Mouse (Mus musculus) heart, postnatal 0 days (tissue): Measurements from ENCODE around the gene Hacd1.

ENCODE experiments used
- CTCF ChIP-seq: IDR thresholded peaks from 2 replicates; pipeline ENCODE4 v1.5.1; 2016; ENCODE audit warnings: antibody characterized with exemption, control low read depth, low read depth
- EP300 ChIP-seq: IDR thresholded peaks from 2 replicates; pipeline ENCODE4 v1.6.1; 2016; ENCODE audit warnings: antibody characterized with exemption, low read depth

DNA sequence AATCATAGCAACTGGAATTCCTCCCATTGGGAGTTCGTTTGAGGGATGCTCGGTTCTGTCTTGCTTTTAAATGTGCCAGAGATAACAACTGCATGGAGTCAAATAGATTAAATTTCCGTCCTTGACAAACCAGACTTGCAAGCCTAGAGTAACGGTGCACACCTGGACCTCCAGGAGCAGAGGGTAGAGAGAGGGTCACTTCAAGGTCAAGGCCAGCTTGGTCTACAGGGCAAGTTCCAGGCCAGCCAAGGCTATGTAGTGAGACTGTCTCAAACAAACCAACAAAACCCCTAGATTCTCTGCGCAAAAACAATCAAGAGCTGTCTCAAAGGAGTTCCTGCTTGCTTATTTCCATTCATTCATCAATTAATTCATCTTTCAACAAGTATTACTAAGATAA is 7.1 kb downstream of the Hacd1 start:
- no peak for TF ChIP-seq CTCF
- no peak for TF ChIP-seq EP300
